Mouse (Mus musculus): ENCODE measurements around the gene Rnf19b.

The Rnf19b gene

GRCm38 (mm10) chr4:129067638-129068415 is 9.8 kb downstream of the Rnf19b start:
- in situ Hi-C loops (cut with MboI, MseI): loop anchor here (25.0 kb wide), 1 partner anchor 1844 kb away; the partner anchor contains the start of gene Laptm5

GRCm38 (mm10) chr4:129068848-129069247 is 10.8 kb downstream of the Rnf19b start:
- in situ Hi-C loops (cut with MboI, MseI): loop anchor here (25.0 kb wide), 1 partner anchor 1843 kb away; the partner anchor contains the start of gene Laptm5

- in situ Hi-C loops (cut with MboI, MseI): no loop called here
Measured at GRCm38 (mm10) chr4:129079126-129079525, 21.1 kb downstream of the Rnf19b start.

- in situ Hi-C loops (cut with MboI, MseI): no loop called here
Measured at GRCm38 (mm10) chr4:129081041-129081440, 23.0 kb downstream of the Rnf19b start.

- in situ Hi-C loops (cut with MboI, MseI): no loop called here
Measured at GRCm38 (mm10) chr4:129081512-129081911, 23.4 kb downstream of the Rnf19b start.

GRCm38 (mm10) chr4:129081939-129082338 is 23.9 kb downstream of the Rnf19b start:
- in situ Hi-C loops (cut with MboI, MseI): no loop called here

GRCm38 (mm10) chr4:129082379-129083115 is 24.5 kb downstream of the Rnf19b start:
- in situ Hi-C loops (cut with MboI, MseI): no loop called here

- in situ Hi-C loops (cut with MboI, MseI): loop anchor here (5.0 kb wide), 1 partner anchor 118 kb away; no protein-coding TSS in a partner anchor
Measured at GRCm38 (mm10) chr4:129084896-129085295, 26.8 kb downstream of the Rnf19b start.

GRCm38 (mm10) chr4:129086078-129086477 is 28.0 kb downstream of the Rnf19b start:
- in situ Hi-C loops (cut with MboI, MseI): loop anchor here (5.0 kb wide), 1 partner anchor 119 kb away; no protein-coding TSS in a partner anchor

- in situ Hi-C loops (cut with MboI, MseI): loop anchor here (5.0 kb wide), 1 partner anchor 121 kb away; no protein-coding TSS in a partner anchor
Measured at GRCm38 (mm10) chr4:129087850-129088249, 29.8 kb downstream of the Rnf19b start.

GRCm38 (mm10) chr4:129095276-129095675 is 37.2 kb downstream of the Rnf19b start:
- in situ Hi-C loops (cut with MboI, MseI): no loop called here

- in situ Hi-C loops (cut with MboI, MseI): no loop called here
Measured at GRCm38 (mm10) chr4:129097006-129097405, 38.9 kb downstream of the Rnf19b start.

- in situ Hi-C loops (cut with MboI, MseI): no loop called here
Measured at GRCm38 (mm10) chr4:129102133-129102829, 44.2 kb downstream of the Rnf19b start.

GRCm38 (mm10) chr4:129105356-129105755 is 47.3 kb downstream of the Rnf19b start, which contains the start of gene Tmem54:
Tmem54 (plus strand) TSS chr4:129105548.
- in situ Hi-C loops (cut with MboI, MseI): no loop called here

GRCm38 (mm10) chr4:129106073-129106472 is 48.0 kb downstream of the Rnf19b start:
- in situ Hi-C loops (cut with MboI, MseI): no loop called here

GRCm38 (mm10) chr4:129107348-129107899 is 49.4 kb downstream of the Rnf19b start:
- in situ Hi-C loops (cut with MboI, MseI): no loop called here

GRCm38 (mm10) chr4:129108624-129109023 is 50.6 kb downstream of the Rnf19b start:
- in situ Hi-C loops (cut with MboI, MseI): no loop called here

GRCm38 (mm10) chr4:129110804-129111203 is 52.7 kb downstream of the Rnf19b start:
- in situ Hi-C loops (cut with MboI, MseI): no loop called here

GRCm38 (mm10) chr4:129111350-129111749 is 53.3 kb downstream of the Rnf19b start:
- in situ Hi-C loops (cut with MboI, MseI): no loop called here

- in situ Hi-C loops (cut with MboI, MseI): no loop called here
Measured at GRCm38 (mm10) chr4:129112231-129112630, 54.2 kb downstream of the Rnf19b start.

All from T-helper 2 cell (primary cell).